Mouse (Mus musculus) frontal cortex, adult 2 months (tissue): ENCODE results near the gene Pdzk1ip1. TPM values are rescaled to one million over a fixed set of nuclear protein-coding genes. Genes with fewer than 3 reads are reported as not detected.

Experiments used
- DNase-seq, 2 experiments: peaks; one replicate each; pipeline ENCODE4 v3.0.0; 2022; ENCODE audit warnings: low spot score in 1 of 2; ENCODE audit errors: extremely low spot score in 1 of 2
- polyA plus RNA-seq: library from polyadenylated mRNA; depleted of rRNA; stranded (reverse); fragments of >200 nt; gene quantifications from 2 replicates; pipeline ENCODE4 v1.2.3, GENCODE M21; 2012; rRNA removed

Pdzk1ip1 gene
- polyA plus RNA-seq = 0.97 and 1.00 TPM in 2 replicates

- DNase-seq = no peak
These were observed at the start of gene Pdzk1ip1 for GRCm38 (mm10) chr4:115088611-115089338. Pdzk1ip1 (plus strand) TSS chr4:115088708.

GRCm38 (mm10) chr4:115045621-115046020 is 42.9 kb upstream of the Pdzk1ip1 start:
- DNase-seq = no peak

- peak in 1 of 2 experiments; percentile 48 for DNase-seq
These were observed 40.8 kb upstream of the Pdzk1ip1 start for GRCm38 (mm10) chr4:115047750-115048149.

GRCm38 (mm10) chr4:115048190-115048589 is 40.3 kb upstream of the Pdzk1ip1 start:
- DNase-seq = no peak

GRCm38 (mm10) chr4:115051245-115051644 is 37.3 kb upstream of the Pdzk1ip1 start:
- no peak for DNase-seq

GRCm38 (mm10) chr4:115052343-115053005 is 36.0 kb upstream of the Pdzk1ip1 start:
- no peak for DNase-seq

GRCm38 (mm10) chr4:115055044-115055443 is 33.5 kb upstream of the Pdzk1ip1 start:
- no peak for DNase-seq

GRCm38 (mm10) chr4:115055691-115056090 is 32.8 kb upstream of the Pdzk1ip1 start:
- DNase-seq = no peak

GRCm38 (mm10) chr4:115056371-115056920 is 32.1 kb upstream of the Pdzk1ip1 start, which contains the start of gene Tal1:
Tal1 (plus strand) TSS chr4:115056426.
- no peak for DNase-seq

GRCm38 (mm10) chr4:115056921-115057673 is 31.4 kb upstream of the Pdzk1ip1 start:
- no peak for DNase-seq

- no peak for DNase-seq
These were observed 30.7 kb upstream of the Pdzk1ip1 start for GRCm38 (mm10) chr4:115057674-115058316.

GRCm38 (mm10) chr4:115058317-115058761 is 30.2 kb upstream of the Pdzk1ip1 start:
- no peak for DNase-seq

GRCm38 (mm10) chr4:115058871-115059590 is 29.5 kb upstream of the Pdzk1ip1 start:
- DNase-seq = no peak

- DNase-seq = no peak
These were observed 28.6 kb upstream of the Pdzk1ip1 start for GRCm38 (mm10) chr4:115059871-115060270.

GRCm38 (mm10) chr4:115060753-115061152 is 27.8 kb upstream of the Pdzk1ip1 start:
- DNase-seq = no peak

- DNase-seq = no peak
These were observed 26.0 kb upstream of the Pdzk1ip1 start for GRCm38 (mm10) chr4:115062540-115062874.

GRCm38 (mm10) chr4:115062875-115063517 is 25.5 kb upstream of the Pdzk1ip1 start:
- DNase-seq = no peak

GRCm38 (mm10) chr4:115063518-115064239 is 24.8 kb upstream of the Pdzk1ip1 start:
- DNase-seq = no peak

- DNase-seq = no peak
These were observed 16.8 kb upstream of the Pdzk1ip1 start for GRCm38 (mm10) chr4:115071668-115072067.
